Mouse (Mus musculus) G1E (cell line): Measurements from ENCODE around the gene Ctdspl.

Source experiments
- CTCF ChIP-seq: IDR thresholded peaks from 2 replicates; pipeline ENCODE4 v1.5.1; 2012; ENCODE audit warnings: low read depth, low read length, inconsistent platforms, mixed read lengths
- GATA1 ChIP-seq: IDR thresholded peaks from 2 replicates; pipeline ENCODE4 v1.6.1; 2012; ENCODE audit warnings: borderline replicate concordance, low read length, inconsistent platforms, mixed read lengths
- GATA2 ChIP-seq: IDR thresholded peaks from 2 replicates; pipeline ENCODE4 v1.6.1; 2012; ENCODE audit warnings: low read depth, low read length, inconsistent platforms, borderline replicate concordance
- POLR2AphosphoS5 ChIP-seq: IDR thresholded peaks from 2 replicates; pipeline ENCODE4 v1.6.1; 2012; ENCODE audit warnings: low read depth, low read length, inconsistent platforms; ENCODE audit not compliant: insufficient replicate concordance
- TAL1 ChIP-seq: conservative IDR thresholded peaks from 2 replicates; pipeline ENCODE4 v1.6.1; 2012; ENCODE audit warnings: low read depth, low read length, inconsistent platforms, mixed read lengths

DNA sequence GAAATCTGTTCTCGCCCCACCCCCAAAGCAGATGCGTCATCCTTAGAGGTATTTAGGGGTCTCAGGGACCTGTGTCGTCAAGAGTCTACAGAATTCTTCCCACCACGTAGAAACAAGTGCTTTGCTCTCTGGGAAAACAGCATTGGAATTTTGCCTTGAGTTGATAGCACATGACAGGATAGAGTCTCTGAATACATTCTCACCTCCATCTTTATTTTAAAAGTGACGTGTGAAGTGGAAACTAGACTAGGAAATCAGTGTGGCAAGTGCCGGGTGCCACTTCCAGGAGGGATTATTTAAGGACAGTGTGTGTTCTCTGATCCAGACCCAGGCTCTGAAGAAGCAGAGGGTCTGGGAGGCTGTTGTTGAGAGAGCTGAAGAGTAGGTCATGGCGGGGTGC lies 64.2 kb downstream of the Ctdspl start:
- TF ChIP-seq GATA1 (no peak), CTCF (no peak), POLR2AphosphoS5 (no peak), TAL1 (no peak), GATA2 (no peak)
